Mouse (Mus musculus): ENCODE results near the gene Susd2. TPM values are rescaled to one million over a fixed set of nuclear protein-coding genes. Genes with fewer than 3 reads are reported as not detected.

The Susd2 gene
- polyA plus RNA-seq, 1 experiment from 2014 or later: 3.1 TPM

- Histone ChIP-seq H3K4me2 (replicated peaks) (no peak overlapping the region), H3K27ac (no peak overlapping the region), H3K27me3 (no peaks in the 10 kb centered on the region), H3K4me1 (no peaks in the 10 kb centered on the region), H3K4me3 (no peak overlapping the region), H3K9me3 (no peaks in the 10 kb centered on the region), H3K36me3 (peaks cover 97% of the 10 kb centered on the region), H3K9ac (no peak overlapping the region)
- 83% methylated on average over 6 of the region's 6 CpGs for WGBS
- 0 out of 2 replicates have a peak, but pooled peaks have one; percentile 17 for ATAC-seq (ENCODE audit: low FRiP score, low read depth)
Measured at GRCm38 (mm10) chr10:75650306-75650902, 6.6 kb upstream of the Susd2 start.

- 93% methylated on average over 4 of the region's 4 CpGs for WGBS
- H3K36me3 ChIP-seq: peaks cover 91% of the 10 kb centered on the region
Measured at GRCm38 (mm10) chr10:75649406-75649995, 5.7 kb upstream of the Susd2 start.

GRCm38 (mm10) chr10:75649001-75649400 is 5.2 kb upstream of the Susd2 start:
- Histone ChIP-seq H3K9me3 (no peaks in the 10 kb centered on the region), H3K27ac (no peak overlapping the region), H3K9ac (no peak overlapping the region), H3K36me3 (peaks cover 87% of the 10 kb centered on the region), H3K27me3 (no peaks in the 10 kb centered on the region), H3K4me2 (replicated peaks) (no peak overlapping the region), H3K4me3 (no peak overlapping the region), H3K4me1 (peaks cover 2% of the 10 kb centered on the region; the same call in 1 of the 2 replicates)
- WGBS: 91% methylated on average over 7 of the region's 7 CpGs
- ATAC-seq (ENCODE audit: low FRiP score, low read depth): no peak

More at GRCm38 (mm10) chr10:75649406-75649995, 5.7 kb upstream of the Susd2 start:
- no peak for ATAC-seq (ENCODE audit: low FRiP score, low read depth)
- Histone ChIP-seq H3K4me3 (no peak overlapping the region), H3K27ac (no peak overlapping the region), H3K4me1 (no peaks in the 10 kb centered on the region), H3K9me3 (no peaks in the 10 kb centered on the region), H3K9ac (no peak overlapping the region), H3K4me2 (replicated peaks) (no peak overlapping the region), H3K27me3 (no peaks in the 10 kb centered on the region)

GRCm38 (mm10) chr10:75648091-75648490 is 4.3 kb upstream of the Susd2 start:
- Histone ChIP-seq H3K27me3 (no peaks in the 10 kb centered on the region), H3K36me3 (peaks cover 79% of the 10 kb centered on the region)
- 86% methylated on average over 6 of the region's 6 CpGs for WGBS

GRCm38 (mm10) chr10:75647362-75647761 is 3.6 kb upstream of the Susd2 start:
- no peak for ATAC-seq (ENCODE audit: low FRiP score, low read depth)
- peaks cover 14% of the 10 kb centered on the region for H3K4me1 ChIP-seq
- no peak overlapping the region for H3K4me2 ChIP-seq (replicated peaks)
- H3K9me3 ChIP-seq: no peaks in the 10 kb centered on the region
- H3K4me3 ChIP-seq: no peak overlapping the region
- no peaks in the 10 kb centered on the region for H3K27me3 ChIP-seq
- peaks cover 72% of the 10 kb centered on the region for H3K36me3 ChIP-seq
- WGBS: 86% methylated on average over 3 of the region's 3 CpGs
- H3K27ac ChIP-seq: 0 out of 2 replicates have a peak overlapping the region, but pooled peaks have one; percentile 10
- H3K9ac ChIP-seq: no peak overlapping the region

More at GRCm38 (mm10) chr10:75648091-75648490, 4.3 kb upstream of the Susd2 start:
- Histone ChIP-seq H3K27ac (no peak overlapping the region), H3K9ac (no peak overlapping the region), H3K4me1 (peaks cover 11% of the 10 kb centered on the region), H3K4me2 (replicated peaks) (no peak overlapping the region), H3K4me3 (no peak overlapping the region), H3K9me3 (no peaks in the 10 kb centered on the region)
- ATAC-seq (ENCODE audit: low FRiP score, low read depth): no peak

- Histone ChIP-seq H3K4me2 (replicated peaks) (no peak overlapping the region), H3K36me3 (peaks cover 62% of the 10 kb centered on the region), H3K4me3 (no peak overlapping the region), H3K9me3 (no peaks in the 10 kb centered on the region), H3K27ac (no peak overlapping the region), H3K9ac (no peak overlapping the region), H3K4me1 (peaks cover 14% of the 10 kb centered on the region), H3K27me3 (no peaks in the 10 kb centered on the region)
- 88% methylated on average over 6 of the region's 6 CpGs for WGBS
- no peak for ATAC-seq (ENCODE audit: low FRiP score, low read depth)
Measured at GRCm38 (mm10) chr10:75646406-75646805, 2.6 kb upstream of the Susd2 start.

- no peak for ATAC-seq (ENCODE audit: low FRiP score, low read depth)
- WGBS: 87% methylated on average over 8 of the region's 8 CpGs
- H3K27ac ChIP-seq: no peak overlapping the region
Measured at GRCm38 (mm10) chr10:75645616-75646015, 1.8 kb upstream of the Susd2 start.

GRCm38 (mm10) chr10:75642891-75643290 is 917 bp downstream of the Susd2 start:
- no peak for ATAC-seq (ENCODE audit: low FRiP score, low read depth)
- peak overlapping the region; percentile 51 for H3K9ac ChIP-seq
- H3K9me3 ChIP-seq: no peaks in the 10 kb centered on the region
- H3K4me1 ChIP-seq: peaks cover 14% of the 10 kb centered on the region
- H3K27ac ChIP-seq: no peak overlapping the region
- peaks cover 28% of the 10 kb centered on the region for H3K36me3 ChIP-seq
- no peak overlapping the region for H3K4me3 ChIP-seq
- H3K27me3 ChIP-seq: no peaks in the 10 kb centered on the region
- WGBS: 84% methylated on average over 2 of the region's 2 CpGs
- no peak overlapping the region for H3K4me2 ChIP-seq (replicated peaks)

More at GRCm38 (mm10) chr10:75645616-75646015, 1.8 kb upstream of the Susd2 start:
- Histone ChIP-seq H3K4me3 (no peak overlapping the region), H3K4me2 (replicated peaks) (no peak overlapping the region), H3K4me1 (peaks cover 14% of the 10 kb centered on the region), H3K9me3 (no peaks in the 10 kb centered on the region), H3K27me3 (no peaks in the 10 kb centered on the region), H3K9ac (no peak overlapping the region), H3K36me3 (peaks cover 54% of the 10 kb centered on the region)

- Histone ChIP-seq H3K27me3 (no peaks in the 10 kb centered on the region), H3K27ac (no peak overlapping the region), H3K4me3 (no peak overlapping the region), H3K9ac (no peak overlapping the region), H3K36me3 (peaks cover 24% of the 10 kb centered on the region), H3K4me2 (replicated peaks) (no peak overlapping the region), H3K9me3 (no peaks in the 10 kb centered on the region), H3K4me1 (peaks cover 14% of the 10 kb centered on the region)
- no peak for ATAC-seq (ENCODE audit: low FRiP score, low read depth)
- 81% methylated on average over 9 of the region's 9 CpGs for WGBS
Measured at GRCm38 (mm10) chr10:75642436-75642835, 1.4 kb downstream of the Susd2 start.

- Histone ChIP-seq H3K9ac (no peak overlapping the region), H3K36me3 (peaks cover 17% of the 10 kb centered on the region), H3K27ac (no peak overlapping the region), H3K9me3 (no peaks in the 10 kb centered on the region), H3K4me1 (peaks cover 14% of the 10 kb centered on the region), H3K27me3 (no peaks in the 10 kb centered on the region), H3K4me3 (no peak overlapping the region), H3K4me2 (replicated peaks) (no peak overlapping the region)
- 91% methylated on average over 7 of the region's 7 CpGs for WGBS
- ATAC-seq (ENCODE audit: low FRiP score, low read depth): no peak
Measured at GRCm38 (mm10) chr10:75641721-75642222, 2.0 kb downstream of the Susd2 start.

GRCm38 (mm10) chr10:75637711-75638110 is 6.1 kb downstream of the Susd2 start:
- H3K36me3 ChIP-seq: no peaks in the 10 kb centered on the region
- no peaks in the 10 kb centered on the region for H3K27me3 ChIP-seq
- H3K4me2 ChIP-seq (replicated peaks): no peak overlapping the region
- H3K27ac ChIP-seq: no peak overlapping the region
- WGBS: 83% methylated on average over 11 of the region's 11 CpGs
- H3K9ac ChIP-seq: no peak overlapping the region
- H3K4me3 ChIP-seq: no peak overlapping the region
- ATAC-seq (ENCODE audit: low FRiP score, low read depth): no peak
- H3K9me3 ChIP-seq: no peaks in the 10 kb centered on the region
- no peaks in the 10 kb centered on the region for H3K4me1 ChIP-seq

GRCm38 (mm10) chr10:75636084-75636786 is 7.6 kb downstream of the Susd2 start:
- Histone ChIP-seq H3K4me1 (no peaks in the 10 kb centered on the region), H3K27ac (no peak overlapping the region), H3K9ac (no peak overlapping the region), H3K9me3 (no peaks in the 10 kb centered on the region), H3K27me3 (no peaks in the 10 kb centered on the region), H3K4me2 (replicated peaks) (no peak overlapping the region), H3K4me3 (no peak overlapping the region), H3K36me3 (no peaks in the 10 kb centered on the region)
- no peak for ATAC-seq (ENCODE audit: low FRiP score, low read depth)
- WGBS: 87% methylated on average over 12 of the region's 12 CpGs
